Mouse (Mus musculus) forebrain, embryonic 14.5 days (tissue): ENCODE measurements around the gene Cep250. TPM values are rescaled to one million over a fixed set of nuclear protein-coding genes. Genes with fewer than 3 reads are reported as not detected.

ENCODE experiments used
- ATAC-seq: fragments of 200-750 bp; cut with Nextera tagmentation; 2 replicates; pipeline ENCODE4 v1.8.0; 2017; ENCODE audit warnings: mild to moderate bottlenecking, moderate library complexity
- DNase-seq: peaks from one replicate; pipeline ENCODE4 v3.0.0-alpha.2; 2015; ENCODE audit warnings: low spot score
- H3K27ac ChIP-seq: fragments of 300-500 bp; sonication (generic); 2 replicates; pipeline ENCODE4 v1.5.1; 2014; ENCODE audit warnings: low read depth, mild to moderate bottlenecking, control low read depth, low read length, moderate library complexity
- H3K27me3 ChIP-seq: fragments of 300-500 bp; sonication (generic); replicated peaks from 2 replicates; pipeline ENCODE4 v1.6.1; 2014; ENCODE audit warnings: low read length, control low read depth, mixed read lengths; ENCODE audit not compliant: control insufficient read depth, insufficient read depth
- H3K36me3 ChIP-seq: fragments of 300-500 bp; sonication (generic); 2 replicates; pipeline ENCODE4 v1.6.1; 2014; ENCODE audit warnings: low read length, control low read depth; ENCODE audit not compliant: control insufficient read depth, insufficient read depth
- H3K4me1 ChIP-seq: fragments of 300-500 bp; sonication (generic); 2 replicates; pipeline ENCODE4 v1.6.1; 2014; ENCODE audit warnings: antibody characterized with exemption, low read length, control low read depth; ENCODE audit not compliant: control insufficient read depth, insufficient read depth
- H3K4me2 ChIP-seq: fragments of 300-500 bp; sonication (generic); 2 replicates; pipeline ENCODE4 v1.6.1; 2014; ENCODE audit warnings: mild to moderate bottlenecking, control low read depth, low read length
- H3K4me3 ChIP-seq: fragments of 300-500 bp; sonication (generic); 2 replicates; pipeline ENCODE4 v1.5.1; 2014; ENCODE audit warnings: low read depth, low read length, control low read depth
- H3K9ac ChIP-seq: fragments of 300-500 bp; sonication (generic); 2 replicates; pipeline ENCODE4 v1.6.1; 2014; ENCODE audit warnings: mild to moderate bottlenecking, low read length, control low read depth, moderate library complexity
- H3K9me3 ChIP-seq: fragments of 300-500 bp; sonication (generic); replicated peaks from 2 replicates; pipeline ENCODE4 v1.6.1; 2016; ENCODE audit warnings: low read length, control low read depth, mixed read lengths; ENCODE audit not compliant: control insufficient read depth
- WGBS: fragments of 180-500 bp; shearing (Covaris S2); extraction: QIAGEN DNeasy Blood & Tissue Kit; methylation state at CpG from one replicate; pipeline ENCODE4 v1.1.7; 2014; 5-methylcytosine and 5-hydroxymethylcytosine counted together
- polyA plus RNA-seq: library from polyadenylated mRNA; unstranded; fragments of >200 nt; fragmentation: Nextera tagmentation; extraction: Ambion mirVana; gene quantifications from 2 replicates; pipeline ENCODE4 v1.2.1, GENCODE M21; 2014

Gene Cep250
- polyA plus RNA-seq, 1 experiment from 2014 or later, result 7.0 TPM

- Histone ChIP-seq H3K27me3 (no peaks in the 10 kb centered on the region), H3K4me2 (no peak overlapping the region), H3K36me3 (peaks cover 98% of the 10 kb centered on the region), H3K27ac (no peak overlapping the region), H3K9ac (no peak overlapping the region), H3K4me3 (no peak overlapping the region), H3K9me3 (no peaks in the 10 kb centered on the region), H3K4me1 (no peaks in the 10 kb centered on the region)
- ATAC-seq (no peak), DNase-seq (no peak)
- 94% methylated on average over 6 of the region's 6 CpGs for WGBS
Measured at GRCm38 (mm10) chr2:155987131-155987530, 30.9 kb downstream of the Cep250 start.

- DNase-seq, result no peak
- WGBS, result 78% methylated on average over 4 of the region's 4 CpGs
- no peak overlapping the region for H3K9ac ChIP-seq
- H3K4me3 ChIP-seq, result no peak overlapping the region
- H3K4me1 ChIP-seq, result no peaks in the 10 kb centered on the region
- no peak for ATAC-seq
- H3K36me3 ChIP-seq, result peaks cover 100% of the 10 kb centered on the region
- H3K27ac ChIP-seq, result no peak overlapping the region
- no peak overlapping the region for H3K4me2 ChIP-seq
- no peaks in the 10 kb centered on the region for H3K27me3 ChIP-seq
- H3K9me3 ChIP-seq, result no peaks in the 10 kb centered on the region
Measured at GRCm38 (mm10) chr2:155989085-155989484, 32.8 kb downstream of the Cep250 start.

GRCm38 (mm10) chr2:155991151-155991550 lies 34.9 kb downstream of the Cep250 start:
- Histone ChIP-seq H3K4me1 (no peaks in the 10 kb centered on the region), H3K4me3 (no peak overlapping the region), H3K27me3 (no peaks in the 10 kb centered on the region), H3K27ac (no peak overlapping the region), H3K36me3 (peaks cover 100% of the 10 kb centered on the region), H3K9me3 (no peaks in the 10 kb centered on the region), H3K9ac (no peak overlapping the region), H3K4me2 (no peak overlapping the region)
- DNase-seq (no peak), ATAC-seq (no peak)
- 94% methylated on average over 10 of the region's 10 CpGs for WGBS

- H3K4me1 ChIP-seq, result no peaks in the 10 kb centered on the region
- no peaks in the 10 kb centered on the region for H3K9me3 ChIP-seq
- peak; percentile 27 for DNase-seq
- no peak overlapping the region for H3K4me3 ChIP-seq
- no peak overlapping the region for H3K27ac ChIP-seq
- WGBS, result 75% methylated on average over 14 of the region's 14 CpGs
- peaks cover 100% of the 10 kb centered on the region for H3K36me3 ChIP-seq
- H3K9ac ChIP-seq, result no peak overlapping the region
- no peak overlapping the region for H3K4me2 ChIP-seq
- no peak for ATAC-seq
- H3K27me3 ChIP-seq, result no peaks in the 10 kb centered on the region
Measured at GRCm38 (mm10) chr2:155991863-155992321, 35.6 kb downstream of the Cep250 start.

- H3K4me3 ChIP-seq, result no peak overlapping the region
- no peaks in the 10 kb centered on the region for H3K9me3 ChIP-seq
- H3K27ac ChIP-seq, result no peak overlapping the region
- H3K4me2 ChIP-seq, result no peak overlapping the region
- DNase-seq (peak; percentile 28), ATAC-seq (no peak)
- H3K9ac ChIP-seq, result no peak overlapping the region
- 95% methylated on average over 4 of the region's 4 CpGs for WGBS
- no peaks in the 10 kb centered on the region for H3K27me3 ChIP-seq
- H3K4me1 ChIP-seq, result peaks cover 7% of the 10 kb centered on the region; the same call in 1 of the 2 replicates
- H3K36me3 ChIP-seq, result peaks cover 13% of the 10 kb centered on the region
Measured at GRCm38 (mm10) chr2:156005393-156005792, 49.1 kb downstream of the Cep250 start.

- peak within 1 kb of the TSS; percentile 80 for H3K9ac ChIP-seq
- ATAC-seq (peak; percentile 99), DNase-seq (peak; percentile 98)
- H3K4me2 ChIP-seq, result peak within 1 kb of the TSS; percentile 55
- under 1% methylated on average over 45 of the region's 45 CpGs for WGBS
- H3K9me3 ChIP-seq, result no peaks in the 10 kb centered on the region
- peaks cover 30% of the 10 kb centered on the region for H3K36me3 ChIP-seq
- no peaks in the 10 kb centered on the region for H3K27me3 ChIP-seq
- peak within 1 kb of the TSS; percentile 81 for H3K4me3 ChIP-seq
- H3K4me1 ChIP-seq, result peaks cover 7% of the 10 kb centered on the region; the same call in 1 of the 2 replicates
- peak within 1 kb of the TSS; percentile 36; the same call in 1 of the 2 replicates for H3K27ac ChIP-seq
Measured at GRCm38 (mm10) chr2:156007888-156008532, 51.8 kb downstream of the Cep250 start, which contains the start of the genes 6430550D23Rik and Ergic3. Gene 6430550D23Rik, minus strand, starts transcription at chr2:156007977. Gene Ergic3, plus strand, starts transcription at chr2:156008045.

GRCm38 (mm10) chr2:156018106-156018505 lies 61.8 kb downstream of the Cep250 start:
- no peak for ATAC-seq
- H3K9me3 ChIP-seq, result no peaks in the 10 kb centered on the region
- H3K4me2 ChIP-seq, result no peak overlapping the region
- WGBS, result 87% methylated on average over 3 of the region's 3 CpGs
- H3K4me3 ChIP-seq, result no peak overlapping the region
- H3K36me3 ChIP-seq, result peaks cover 67% of the 10 kb centered on the region
- no peak overlapping the region for H3K27ac ChIP-seq
- DNase-seq, result no peak
- H3K27me3 ChIP-seq, result no peaks in the 10 kb centered on the region
- H3K9ac ChIP-seq, result no peak overlapping the region
- H3K4me1 ChIP-seq, result no peaks in the 10 kb centered on the region

- Histone ChIP-seq H3K27ac (no peak overlapping the region), H3K27me3 (no peaks in the 10 kb centered on the region), H3K4me1 (no peaks in the 10 kb centered on the region), H3K36me3 (peaks cover 36% of the 10 kb centered on the region), H3K9me3 (no peaks in the 10 kb centered on the region), H3K4me2 (no peak overlapping the region), H3K9ac (no peak overlapping the region), H3K4me3 (no peak overlapping the region)
- DNase-seq (no peak), ATAC-seq (no peak)
- 91% methylated on average over 8 of the region's 8 CpGs for WGBS
Measured at GRCm38 (mm10) chr2:156021219-156021618, 65.0 kb downstream of the Cep250 start.

- ATAC-seq (no peak), DNase-seq (no peak)
- Histone ChIP-seq H3K4me1 (no peaks in the 10 kb centered on the region), H3K9ac (no peak overlapping the region), H3K4me2 (no peak overlapping the region), H3K9me3 (no peaks in the 10 kb centered on the region), H3K27ac (no peak overlapping the region), H3K36me3 (peaks cover 30% of the 10 kb centered on the region), H3K27me3 (no peaks in the 10 kb centered on the region), H3K4me3 (no peak overlapping the region)
- WGBS, result 85% methylated on average over 2 of the region's 2 CpGs
Measured at GRCm38 (mm10) chr2:156021765-156022164, 65.5 kb downstream of the Cep250 start.
